ENCODE assay signal across 10 mouse cellular contexts in the genomic region with DNA sequence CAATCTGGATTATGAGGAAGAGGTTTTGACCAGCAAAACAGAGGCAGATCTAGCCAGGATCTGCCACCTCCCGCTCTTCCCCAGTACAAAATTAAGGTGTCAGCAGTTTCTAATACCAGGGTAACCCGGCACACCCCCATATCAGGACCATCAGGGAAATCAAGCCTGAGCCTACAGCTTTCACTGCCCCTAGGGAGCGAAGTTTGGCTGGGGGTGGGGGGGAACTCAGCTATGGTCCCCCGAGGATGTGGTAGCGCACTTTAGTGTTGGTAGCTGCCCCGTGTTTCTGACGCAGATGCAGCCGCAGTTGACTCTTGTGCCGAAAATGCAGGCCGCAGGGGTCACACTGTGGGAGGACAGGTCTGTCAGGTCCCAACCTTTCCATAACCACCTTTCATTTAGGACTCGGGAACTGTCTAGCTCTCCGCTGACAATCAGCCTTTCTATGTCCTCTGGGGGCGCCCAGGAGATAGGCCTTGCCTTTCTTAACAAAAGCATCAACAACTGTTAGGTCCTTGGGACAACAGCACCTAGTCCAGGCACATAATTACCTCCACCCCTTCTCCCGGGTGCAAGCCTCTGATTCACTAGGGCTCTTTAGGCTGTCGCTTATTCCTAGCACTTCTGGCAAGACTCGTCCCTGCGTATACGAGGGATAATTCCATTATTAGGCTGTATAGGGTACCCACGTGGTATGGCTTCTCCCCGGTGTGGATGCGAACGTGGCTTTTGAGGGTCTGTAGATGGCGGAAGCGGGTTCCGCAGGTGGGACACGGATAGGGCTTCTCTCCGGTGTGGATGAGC. TPM values are rescaled to one million over a fixed set of nuclear protein-coding genes. Genes with fewer than 3 reads are reported as not detected.
DNase-seq lines count a peak whose midpoint lies in the region; ATAC-seq and TF ChIP-seq lines count a peak whose summit lies in the region.
"Had no signal": no experiment of that assay in that cellular context is flagged by ENCODE, and none has a peak within 500 bp of the region (broad histone marks: within the 10 kb centered on the region; RNA-seq: fewer than 3 reads in every experiment).

No protein-coding gene starts in this region.

- H3K4me3 ChIP-seq in erythroblast, embryonic 14.5 days (replicated peaks), result peak overlapping the region; percentile 44
- H3K4me3 ChIP-seq in cortical plate, adult 2 months (ENCODE audit: insufficient read depth, low read length), result peak overlapping the region; percentile 15; the same call in 1 of the 2 replicates
- H3K4me3 ChIP-seq in hindbrain, embryonic 12.5 days, result peak overlapping the region; percentile 20
- no peak overlapping the region; the same call in 1 of the 2 replicates for H3K4me3 ChIP-seq in liver, postnatal 0 days (ENCODE audit: low read depth, low read length)
- H3K4me3 ChIP-seq: megakaryocyte, embryonic 14.5 days had no signal

- no peaks in the 10 kb centered on the region for H3K9me3 ChIP-seq in erythroblast, embryonic 14.5 days (ENCODE audit: control insufficient read depth, low read length)
- no peaks in the 10 kb centered on the region for H3K9me3 ChIP-seq in hindbrain, embryonic 12.5 days (replicated peaks)
- H3K9me3 ChIP-seq in liver, postnatal 0 days (ENCODE audit: low read length), result no peaks in the 10 kb centered on the region
- H3K9me3 ChIP-seq: megakaryocyte, embryonic 14.5 days had no signal

- peaks cover 21% of the 10 kb centered on the region for H3K36me3 ChIP-seq in erythroblast, embryonic 14.5 days (ENCODE audit: control insufficient read depth)
- no peaks in the 10 kb centered on the region for H3K36me3 ChIP-seq in hindbrain, embryonic 12.5 days
- H3K36me3 ChIP-seq in liver, postnatal 0 days (replicated peaks; ENCODE audit: insufficient read depth, low read length), result no peaks in the 10 kb centered on the region

- peaks cover 41% of the 10 kb centered on the region for H3K27me3 ChIP-seq in erythroblast, embryonic 14.5 days (ENCODE audit: control insufficient read depth)
- H3K27me3 ChIP-seq in hindbrain, embryonic 12.5 days, result peaks cover 77% of the 10 kb centered on the region
- peaks cover 46% of the 10 kb centered on the region for H3K27me3 ChIP-seq in liver, postnatal 0 days (ENCODE audit: insufficient read depth, low read length)

- ATAC-seq in erythroblast, adult 5-6 weeks (replicated peaks; ENCODE audit: low FRiP score, poor library complexity, severe bottlenecking), result no peak
- ATAC-seq in hindbrain, embryonic 12.5 days (ENCODE audit: low FRiP score), result no peak
- no peak for ATAC-seq in liver, postnatal 0 days
- no peak for ATAC-seq in erythroid progenitor cell, adult 5-6 weeks (replicated peaks; ENCODE audit: low FRiP score, poor library complexity, severe bottlenecking)

- no peak for TF ChIP-seq EP300 in liver, postnatal 0 days (IDR thresholded peaks at IDR 0.05; ENCODE audit: low read depth)

- 16% methylated on average over 27 of the region's 27 CpGs for WGBS in hindbrain, embryonic 12.5 days
- 45% methylated on average over 27 of the region's 27 CpGs for WGBS in liver, postnatal 0 days (ENCODE audit: insufficient replicate concordance)

- H3K4me2 ChIP-seq in hindbrain, embryonic 12.5 days (replicated peaks), result peak overlapping the region; percentile 45
- H3K4me2 ChIP-seq in liver, postnatal 0 days (ENCODE audit: low read depth, low read length), result peak overlapping the region; percentile 45

- no peak for DNase-seq in liver, postnatal 0 days
- no peak for DNase-seq in ovary, postnatal 14 days (ENCODE audit: low spot score)
- DNase-seq in adrenal gland, adult 2 months, result no peak

- no peak for TF ChIP-seq CTCF in cortical plate, adult 2 months (IDR thresholded peaks at IDR 0.05; ENCODE audit: extremely low read depth, insufficient read depth, low read length)
- TF ChIP-seq CTCF in liver, postnatal 0 days (IDR thresholded peaks at IDR 0.05; ENCODE audit: low read depth), result no peak

- peaks cover 95% of the 10 kb centered on the region for H3K4me1 ChIP-seq in erythroblast, embryonic 14.5 days (ENCODE audit: control insufficient read depth)
- H3K4me1 ChIP-seq in cortical plate, adult 2 months (ENCODE audit: control insufficient read depth, insufficient read depth, low read length), result peaks cover 7% of the 10 kb centered on the region
- peaks cover 40% of the 10 kb centered on the region for H3K4me1 ChIP-seq in hindbrain, embryonic 12.5 days
- peaks cover 43% of the 10 kb centered on the region for H3K4me1 ChIP-seq in liver, postnatal 0 days (ENCODE audit: insufficient read depth)

- peak overlapping the region; percentile 32; the same call in 1 of the 2 replicates for H3K9ac ChIP-seq in hindbrain, embryonic 12.5 days
- H3K9ac ChIP-seq in liver, postnatal 0 days (replicated peaks), result no peak overlapping the region

- TF ChIP-seq POLR2A in cortical plate, adult 2 months (IDR thresholded peaks at IDR 0.05; ENCODE audit: extremely low read depth, insufficient read depth, low read length), result no peak

- H3K27ac ChIP-seq in cortical plate, adult 2 months (ENCODE audit: insufficient read depth, low read length), result no peak overlapping the region
- no peak overlapping the region for H3K27ac ChIP-seq in hindbrain, embryonic 12.5 days
- H3K27ac ChIP-seq in liver, postnatal 0 days (ENCODE audit: low read depth), result no peak overlapping the region

RNA-seq across cellular contexts. Expression of gene Bcl6b, which starts 3.6 kb away (rescaled TPM):
- polyA plus RNA-seq in erythroblast, embryonic 14.5 days (2012), result 0.06 and 0.13 TPM in 2 replicates
- total RNA-seq in erythroblast, adult 5-6 weeks (2015; ENCODE audit: low replicate concordance), result not detected in 2 replicates
- 0.56 and 0.68 TPM in 2 replicates for total RNA-seq in erythroblast, adult 5-6 weeks (2017; ENCODE audit: low replicate concordance)
- 1.2 and 1.4 TPM in 2 replicates for polyA plus RNA-seq in cortical plate, adult 2 months (2012; rRNA removed)
- polyA plus RNA-seq in hindbrain, embryonic 12.5 days (2016; fragmentation: Nextera tagmentation; extraction: Ambion mirVana), result 5.4 and 8.3 TPM in 2 replicates
- polyA plus RNA-seq in liver, postnatal 0 days (2015; fragmentation: Nextera tagmentation; extraction: Ambion mirVana), result 1.4 and 1.8 TPM in 2 replicates
- total RNA-seq in erythroid progenitor cell, adult 5-6 weeks (2015; ENCODE audit: low replicate concordance), result 1.8 TPM in 1 of 2 replicates, not detected in the other
- total RNA-seq in erythroid progenitor cell, adult 5-6 weeks (2017; ENCODE audit: low replicate concordance), result 0.61 and 2.3 TPM in 2 replicates
- total RNA-seq in adrenal gland, adult 2 months (2021), result 10 to 100 TPM in 1 of 2 experiments, 1 to 10 TPM in 1; 8.6 to 11.3 TPM
- 25.3 and 27.8 TPM in 2 replicates for polyA plus RNA-seq in adrenal gland, adult 2 months (2012; rRNA removed)

RNA-seq across cellular contexts. Expression of gene Slc16a13, which starts 5.1 kb away (rescaled TPM):
- 1.5 and 2.3 TPM in 2 replicates for polyA plus RNA-seq in erythroblast, embryonic 14.5 days (2012)
- total RNA-seq in erythroblast, adult 5-6 weeks (2015; ENCODE audit: low replicate concordance), result 2.5 and 8.1 TPM in 2 replicates
- 5.1 and 8.2 TPM in 2 replicates for total RNA-seq in erythroblast, adult 5-6 weeks (2017; ENCODE audit: low replicate concordance)
- polyA plus RNA-seq in cortical plate, adult 2 months (2012; rRNA removed), result 6.2 and 6.3 TPM in 2 replicates
- 16.4 and 20.8 TPM in 2 replicates for polyA plus RNA-seq in hindbrain, embryonic 12.5 days (2016; fragmentation: Nextera tagmentation; extraction: Ambion mirVana)
- polyA plus RNA-seq in liver, postnatal 0 days (2015; fragmentation: Nextera tagmentation; extraction: Ambion mirVana), result 1.3 and 1.9 TPM in 2 replicates
- 0.72 and 0.84 TPM in 2 replicates for total RNA-seq in erythroid progenitor cell, adult 5-6 weeks (2015; ENCODE audit: low replicate concordance)
- 0.39 and 2.3 TPM in 2 replicates for total RNA-seq in erythroid progenitor cell, adult 5-6 weeks (2017; ENCODE audit: low replicate concordance)
- total RNA-seq in adrenal gland, adult 2 months (2021), result 1 to 10 TPM; 2.7 to 3.7 TPM
- 5.0 and 5.6 TPM in 2 replicates for polyA plus RNA-seq in adrenal gland, adult 2 months (2012; rRNA removed)

RNA-seq across cellular contexts. Expression of gene 0610010K14Rik, which starts 11.7 kb away (rescaled TPM):
- polyA plus RNA-seq in erythroblast, embryonic 14.5 days (2012), result 9.8 and 17.9 TPM in 2 replicates
- 16.5 and 20.3 TPM in 2 replicates for total RNA-seq in erythroblast, adult 5-6 weeks (2015; ENCODE audit: low replicate concordance)
- total RNA-seq in erythroblast, adult 5-6 weeks (2017; ENCODE audit: low replicate concordance), result 3.8 and 7.8 TPM in 2 replicates
- polyA plus RNA-seq in cortical plate, adult 2 months (2012; rRNA removed), result 65.5 and 68.4 TPM in 2 replicates
- polyA plus RNA-seq in hindbrain, embryonic 12.5 days (2016; fragmentation: Nextera tagmentation; extraction: Ambion mirVana), result 197 and 210 TPM in 2 replicates
- polyA plus RNA-seq in liver, postnatal 0 days (2015; fragmentation: Nextera tagmentation; extraction: Ambion mirVana), result 48.9 and 55.2 TPM in 2 replicates
- total RNA-seq in erythroid progenitor cell, adult 5-6 weeks (2015; ENCODE audit: low replicate concordance), result 31.4 and 102 TPM in 2 replicates
- total RNA-seq in erythroid progenitor cell, adult 5-6 weeks (2017; ENCODE audit: low replicate concordance), result 14.5 and 24.2 TPM in 2 replicates
- 10 to 100 TPM; 44.7 to 52.1 TPM for total RNA-seq in adrenal gland, adult 2 months (2021)
- 54.7 and 56.2 TPM in 2 replicates for polyA plus RNA-seq in adrenal gland, adult 2 months (2012; rRNA removed)

RNA-seq across cellular contexts. Expression of gene Slc16a11, which starts 13.4 kb away (rescaled TPM):
- not detected in 2 replicates for polyA plus RNA-seq in erythroblast, embryonic 14.5 days (2012)
- total RNA-seq in erythroblast, adult 5-6 weeks (2015; ENCODE audit: low replicate concordance), result not detected in 2 replicates
- total RNA-seq in erythroblast, adult 5-6 weeks (2017; ENCODE audit: low replicate concordance), result not detected in 2 replicates
- 57.4 and 62.1 TPM in 2 replicates for polyA plus RNA-seq in cortical plate, adult 2 months (2012; rRNA removed)
- 2.4 and 2.6 TPM in 2 replicates for polyA plus RNA-seq in hindbrain, embryonic 12.5 days (2016; fragmentation: Nextera tagmentation; extraction: Ambion mirVana)
- 1.4 and 1.8 TPM in 2 replicates for polyA plus RNA-seq in liver, postnatal 0 days (2015; fragmentation: Nextera tagmentation; extraction: Ambion mirVana)
- not detected in 2 replicates for total RNA-seq in erythroid progenitor cell, adult 5-6 weeks (2015; ENCODE audit: low replicate concordance)
- total RNA-seq in erythroid progenitor cell, adult 5-6 weeks (2017; ENCODE audit: low replicate concordance), result not detected in 2 replicates
- under 1 TPM in 1 of 2 experiments, not detected in 1; 0.73 TPM for total RNA-seq in adrenal gland, adult 2 months (2021)
- polyA plus RNA-seq in adrenal gland, adult 2 months (2012; rRNA removed), result 0.68 and 2.4 TPM in 2 replicates

RNA-seq across cellular contexts. Expression of gene Gm21988, which starts 13.6 kb away (rescaled TPM):
- polyA plus RNA-seq in erythroblast, embryonic 14.5 days (2012), result 4.0 and 6.0 TPM in 2 replicates
- 2.3 TPM in 1 of 2 replicates, not detected in the other for total RNA-seq in erythroblast, adult 5-6 weeks (2015; ENCODE audit: low replicate concordance)
- total RNA-seq in erythroblast, adult 5-6 weeks (2017; ENCODE audit: low replicate concordance), result not detected in 2 replicates
- polyA plus RNA-seq in cortical plate, adult 2 months (2012; rRNA removed), result 10.0 and 10.4 TPM in 2 replicates
- polyA plus RNA-seq in hindbrain, embryonic 12.5 days (2016; fragmentation: Nextera tagmentation; extraction: Ambion mirVana), result 11.3 and 14.6 TPM in 2 replicates
- 5.4 and 5.8 TPM in 2 replicates for polyA plus RNA-seq in liver, postnatal 0 days (2015; fragmentation: Nextera tagmentation; extraction: Ambion mirVana)
- total RNA-seq in erythroid progenitor cell, adult 5-6 weeks (2015; ENCODE audit: low replicate concordance), result not detected in 2 replicates
- 4.1 TPM in 1 of 2 replicates, not detected in the other for total RNA-seq in erythroid progenitor cell, adult 5-6 weeks (2017; ENCODE audit: low replicate concordance)
- total RNA-seq in adrenal gland, adult 2 months (2021), result 1 to 10 TPM; 3.2 to 6.2 TPM
- 6.9 and 7.8 TPM in 2 replicates for polyA plus RNA-seq in adrenal gland, adult 2 months (2012; rRNA removed)
- total RNA-seq: common myeloid progenitor, adult 5-6 weeks had no signal
